Mouse (Mus musculus): ENCODE data around the gene Ccl6. TPM values are rescaled to one million over a fixed set of nuclear protein-coding genes. Genes with fewer than 3 reads are reported as not detected.

The Ccl6 gene
- polyA plus RNA-seq, 1 experiment from 2014 or later, result 2.1 TPM

DNA sequence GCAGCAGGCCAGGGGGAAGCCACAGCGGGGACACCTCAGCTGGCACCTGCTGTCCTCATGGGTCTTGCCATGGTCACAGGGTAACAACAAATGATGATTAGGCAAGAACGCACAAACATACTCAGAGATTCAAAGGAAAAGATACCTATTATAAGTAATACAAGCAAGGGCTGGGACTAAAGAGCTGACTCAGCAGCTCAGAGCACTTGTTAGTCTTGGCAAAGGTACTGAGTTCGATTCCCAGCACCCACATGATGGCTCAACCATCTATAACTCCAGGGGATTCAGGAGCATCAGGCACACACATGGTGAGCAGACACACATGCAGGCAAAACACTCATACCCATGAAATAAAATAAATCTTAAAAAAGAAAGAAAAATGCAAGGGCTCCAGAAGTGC is 51.5 kb downstream of the Ccl6 start:
- WGBS, result 86% methylated on average over 3 of the region's 3 CpGs
- Histone ChIP-seq H3K9me3 (no peaks in the 10 kb centered on the region), H3K4me1 (no peaks in the 10 kb centered on the region), H3K27ac (no peak overlapping the region), H3K36me3 (replicated peaks) (no peaks in the 10 kb centered on the region), H3K27me3 (ENCODE audit: poor library complexity, severe bottlenecking) (no peaks in the 10 kb centered on the region), H3K4me3 (no peak overlapping the region)
- no peak for DNase-seq (ENCODE audit: extremely low spot score, low spot score)

DNA sequence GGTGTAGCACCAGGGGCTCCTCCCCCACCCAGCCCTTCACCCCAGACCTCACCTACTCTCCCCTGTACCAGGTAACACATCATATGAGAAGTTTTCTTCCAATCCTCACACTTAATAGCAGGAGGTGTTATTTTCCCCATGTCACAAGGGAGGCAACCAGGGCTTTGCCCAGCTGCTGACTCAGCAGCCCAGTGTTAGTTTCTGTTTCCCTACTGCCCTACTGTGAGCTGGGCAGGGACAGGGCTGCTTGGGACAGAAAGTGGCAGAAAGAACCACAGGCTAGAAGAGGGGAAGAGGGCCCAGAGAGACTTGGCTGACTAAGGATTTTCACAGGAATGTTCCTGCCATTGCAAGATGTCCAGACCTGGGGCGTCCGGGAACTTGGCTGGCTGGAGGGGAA is 52.0 kb downstream of the Ccl6 start:
- Histone ChIP-seq H3K27ac (no peak overlapping the region), H3K9me3 (no peaks in the 10 kb centered on the region), H3K27me3 (ENCODE audit: poor library complexity, severe bottlenecking) (no peaks in the 10 kb centered on the region), H3K4me3 (no peak overlapping the region), H3K36me3 (replicated peaks) (no peaks in the 10 kb centered on the region), H3K4me1 (no peaks in the 10 kb centered on the region)
- no peak for DNase-seq (ENCODE audit: extremely low spot score, low spot score)
- WGBS, result 90% methylated on average over 2 of the region's 2 CpGs

DNA sequence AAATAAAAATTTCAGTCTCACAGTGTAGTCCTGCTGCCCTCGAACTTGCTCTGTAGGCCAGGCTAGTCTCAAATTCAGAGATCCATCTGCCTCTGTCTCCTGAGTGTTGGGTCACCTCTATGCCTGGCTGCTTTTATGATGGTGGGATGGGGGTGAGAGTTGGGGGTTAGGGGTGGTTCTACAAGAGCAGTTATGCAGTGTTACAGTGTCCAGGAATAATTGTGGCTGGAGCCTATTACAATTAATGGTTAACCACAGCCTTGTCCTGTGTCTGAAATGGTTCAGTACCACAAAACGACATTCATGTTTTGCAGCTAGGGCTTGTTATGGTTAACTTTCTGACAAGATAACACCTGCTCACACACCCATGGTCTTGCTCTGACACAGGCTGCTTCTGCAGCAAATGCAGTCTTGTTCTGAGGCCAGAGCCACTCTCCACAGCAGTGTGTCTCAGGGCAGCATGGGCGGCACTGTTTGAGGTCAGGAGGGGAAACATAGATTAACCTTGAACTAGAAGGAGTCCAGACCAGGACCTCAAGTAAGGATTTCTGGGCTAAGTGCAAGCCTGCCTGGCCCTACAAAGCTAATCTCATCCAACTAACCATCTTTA is 54.1 kb downstream of the Ccl6 start:
- Histone ChIP-seq H3K27ac (no peak overlapping the region), H3K36me3 (replicated peaks) (no peaks in the 10 kb centered on the region), H3K4me1 (peaks cover 7% of the 10 kb centered on the region; the same call in 1 of the 2 replicates), H3K9me3 (no peaks in the 10 kb centered on the region), H3K4me3 (no peak overlapping the region), H3K27me3 (ENCODE audit: poor library complexity, severe bottlenecking) (no peaks in the 10 kb centered on the region)
- WGBS, result 86% methylated on average over 3 of the region's 3 CpGs
- no peak for DNase-seq (ENCODE audit: extremely low spot score, low spot score)

Other genes with a start within 250 kb of the Ccl6 start
- gene Rasl10b, start 183.9 kb downstream of the Ccl6 start, polyA plus RNA-seq (2016; fragmentation: Nextera tagmentation; extraction: Ambion mirVana), result 2.7 and 3.1 TPM in 2 replicates
- gene Gas2l2, start 163.6 kb downstream of the Ccl6 start, polyA plus RNA-seq (2016; fragmentation: Nextera tagmentation; extraction: Ambion mirVana), result 0.07 TPM in 1 of 2 replicates, not detected in the other
- gene 1700020L24Rik, start 155.4 kb downstream of the Ccl6 start, polyA plus RNA-seq (2016; fragmentation: Nextera tagmentation; extraction: Ambion mirVana), result 0.25 and 0.36 TPM in 2 replicates
- 0.70 and 1.1 TPM in 2 replicates for gene Mmp28, start 130.0 kb downstream of the Ccl6 start, polyA plus RNA-seq (2016; fragmentation: Nextera tagmentation; extraction: Ambion mirVana)
- gene Taf15, start 120.0 kb downstream of the Ccl6 start, polyA plus RNA-seq (2016; fragmentation: Nextera tagmentation; extraction: Ambion mirVana), result 14.2 and 14.6 TPM in 2 replicates
- not detected in 2 replicates for gene Heatr9, start 70.9 kb downstream of the Ccl6 start, polyA plus RNA-seq (2016; fragmentation: Nextera tagmentation; extraction: Ambion mirVana)
- 0.22 TPM in 1 of 2 replicates, not detected in the other for gene Ccl5, start 62.6 kb downstream of the Ccl6 start, polyA plus RNA-seq (2016; fragmentation: Nextera tagmentation; extraction: Ambion mirVana)
- gene Ccl9, start 14.5 kb downstream of the Ccl6 start, polyA plus RNA-seq (2016; fragmentation: Nextera tagmentation; extraction: Ambion mirVana), result 0.55 and 1.4 TPM in 2 replicates
- not detected in 2 replicates for gene Rpl9-ps1, start 52.5 kb upstream of the Ccl6 start, polyA plus RNA-seq (2016; fragmentation: Nextera tagmentation; extraction: Ambion mirVana)
- 0.36 and 0.83 TPM in 2 replicates for gene Ccl3, start 56.3 kb upstream of the Ccl6 start, polyA plus RNA-seq (2016; fragmentation: Nextera tagmentation; extraction: Ambion mirVana)
- gene Ccl4, start 69.5 kb upstream of the Ccl6 start, polyA plus RNA-seq (2016; fragmentation: Nextera tagmentation; extraction: Ambion mirVana), result 0.42 and 0.46 TPM in 2 replicates
- 0.32 TPM in 1 of 2 replicates, not detected in the other for gene Wfdc17, start 110.9 kb upstream of the Ccl6 start, polyA plus RNA-seq (2016; fragmentation: Nextera tagmentation; extraction: Ambion mirVana)
- gene Wfdc18, start 115.9 kb upstream of the Ccl6 start, polyA plus RNA-seq (2016; fragmentation: Nextera tagmentation; extraction: Ambion mirVana), result not detected in 2 replicates
- not detected in 2 replicates for gene Wfdc21, start 153.9 kb upstream of the Ccl6 start, polyA plus RNA-seq (2016; fragmentation: Nextera tagmentation; extraction: Ambion mirVana)
- 27.9 and 28.4 TPM in 2 replicates for gene Heatr6, start 160.6 kb upstream of the Ccl6 start, polyA plus RNA-seq (2016; fragmentation: Nextera tagmentation; extraction: Ambion mirVana)